ENCODE assay signal across 23 mouse cellular contexts in genomic region chr11:21638341-21638740, GRCm38 (mm10).
DNase-seq lines count a peak whose midpoint lies in the region; ATAC-seq and TF ChIP-seq lines count a peak whose summit lies in the region.
"Had no signal": no experiment of that assay in that cellular context is flagged by ENCODE, and none has a peak within 500 bp of the region (broad histone marks: within the 10 kb centered on the region; RNA-seq: fewer than 3 reads in every experiment).

No protein-coding gene starts in this region.

- 0 out of 2 replicates have a peak overlapping the region, but pooled peaks have one; percentile 36 for H3K27ac ChIP-seq in heart, embryonic 11.5 days (ENCODE audit: low read depth, low read length)
- H3K27ac ChIP-seq in stomach, postnatal 0 days (replicated peaks), result no peak overlapping the region
- H3K27ac ChIP-seq: forebrain, embryonic 10.5 days; gastrocnemius, adult 2 months; liver, embryonic 14.5 days; midbrain, embryonic 15.5 days; stomach, embryonic 15.5 days had no signal

- intact Hi-C loops in heart, postnatal 10 days (cut with DNase I), result no loop called here

- H3K9me3 ChIP-seq in heart, embryonic 11.5 days (replicated peaks; ENCODE audit: control insufficient read depth, low read length), result no peaks in the 10 kb centered on the region
- H3K9me3 ChIP-seq in stomach, postnatal 0 days (ENCODE audit: control insufficient read depth, low read length), result no peaks in the 10 kb centered on the region
- H3K9me3 ChIP-seq: forebrain, embryonic 10.5 days; midbrain, embryonic 15.5 days; stomach, embryonic 15.5 days had no signal

- H3K36me3 ChIP-seq in heart, embryonic 11.5 days (ENCODE audit: control insufficient read depth, insufficient read depth, low read length), result no peaks in the 10 kb centered on the region
- H3K36me3 ChIP-seq in stomach, postnatal 0 days (ENCODE audit: control insufficient read depth, insufficient read depth, low read length), result no peaks in the 10 kb centered on the region
- H3K36me3 ChIP-seq: forebrain, embryonic 10.5 days; midbrain, embryonic 15.5 days; stomach, embryonic 15.5 days had no signal

- WGBS in heart, embryonic 11.5 days (ENCODE audit: insufficient replicate concordance), result 18% methylated on average over 5 of the region's 5 CpGs
- 12% methylated on average over 5 of the region's 5 CpGs for WGBS in stomach, postnatal 0 days

- no peak for TF ChIP-seq CTCF in stomach, postnatal 0 days (IDR thresholded peaks at IDR 0.05; ENCODE audit: low read depth)

- TF ChIP-seq EP300 in stomach, postnatal 0 days (optimal IDR thresholded peaks at IDR 0.05), result no peak

- H3K4me2 ChIP-seq in heart, embryonic 11.5 days, result peak overlapping the region; percentile 41
- H3K4me2 ChIP-seq in stomach, postnatal 0 days (replicated peaks; ENCODE audit: low read depth), result no peak overlapping the region
- H3K4me2 ChIP-seq: midbrain, embryonic 15.5 days; stomach, embryonic 15.5 days had no signal

- no peaks in the 10 kb centered on the region for H3K27me3 ChIP-seq in heart, embryonic 11.5 days (ENCODE audit: control insufficient read depth, insufficient read depth, low read length)
- H3K27me3 ChIP-seq in stomach, postnatal 0 days (ENCODE audit: control insufficient read depth, insufficient read depth, low read length), result no peaks in the 10 kb centered on the region
- H3K27me3 ChIP-seq: CH12.LX; midbrain, embryonic 15.5 days; stomach, embryonic 15.5 days had no signal

- H3K4me1 ChIP-seq in heart, embryonic 11.5 days (ENCODE audit: control insufficient read depth, insufficient read depth, low read length), result peaks cover 10% of the 10 kb centered on the region
- H3K4me1 ChIP-seq in stomach, postnatal 0 days (replicated peaks; ENCODE audit: control insufficient read depth, insufficient read depth), result no peaks in the 10 kb centered on the region
- H3K4me1 ChIP-seq: forebrain, embryonic 10.5 days; midbrain, embryonic 15.5 days; stomach, embryonic 15.5 days had no signal

- ATAC-seq in heart, embryonic 11.5 days (replicated peaks; ENCODE audit: insufficient number of reproducible peaks, low FRiP score, low TSS enrichment), result peak; percentile 73; the same call in 1 of the 2 replicates
- no peak for ATAC-seq in stomach, postnatal 0 days (ENCODE audit: low FRiP score, low TSS enrichment)
- ATAC-seq: forebrain, postnatal 0 days; hindbrain, embryonic 16.5 days; intestine, embryonic 16.5 days; midbrain, embryonic 15.5 days had no signal

- H3K9ac ChIP-seq in heart, embryonic 11.5 days (ENCODE audit: low read depth, low read length), result no peak overlapping the region
- H3K9ac ChIP-seq in stomach, postnatal 0 days (ENCODE audit: low read length), result no peak overlapping the region
- H3K9ac ChIP-seq: forebrain, postnatal 0 days; liver, embryonic 14.5 days; midbrain, embryonic 15.5 days; stomach, embryonic 15.5 days had no signal

- no peak for DNase-seq in heart, postnatal 4 days
- DNase-seq in heart, postnatal 10 days, result peak; percentile 17 to 20
- DNase-seq in heart, adult 11 months, result no peak
- peak; percentile 29 for DNase-seq in A20 (ENCODE audit: low read depth, low spot score)
- DNase-seq in embryo, embryonic 11.5 days (ENCODE audit: low read depth, low spot score), result peak; percentile 7
- no peak for DNase-seq in stomach, postnatal 0 days (ENCODE audit: low spot score)
- no peak for DNase-seq in layer of hippocampus, adult 8-10 months (ENCODE audit: low spot score in 2 of 2)
- DNase-seq: cerebellum, adult 18-20 months; cerebellum, postnatal 36 days; forebrain, postnatal 0 days; gastrocnemius, adult 2 months; layer of hippocampus, postnatal 36 days; lung, postnatal 10 days; right cerebral cortex, postnatal 25 days; thymus, adult 2 months had no signal

- H3K4me3 ChIP-seq in heart, embryonic 11.5 days (ENCODE audit: low read depth, low read length), result no peak overlapping the region
- H3K4me3 ChIP-seq in stomach, postnatal 0 days (ENCODE audit: low read depth, low read length), result no peak overlapping the region
- H3K4me3 ChIP-seq: forebrain, embryonic 10.5 days; gastrocnemius, adult 2 months; midbrain, embryonic 15.5 days; stomach, embryonic 15.5 days had no signal

Comparison
In these comparisons a context has a peak if more than half of its experiments do, and no peak if none do; other contexts are left out.
1. DNase-seq: peak in heart, postnatal 10 days (2 of 2), A20 (single experiment) and embryo, embryonic 11.5 days (single experiment); none in heart, postnatal 4 days (single experiment), heart, adult 11 months (single experiment), stomach, postnatal 0 days (single experiment) and layer of hippocampus, adult 8-10 months (0 of 2).